Mouse (Mus musculus): ENCODE data around the gene Hbs1l. TPM values are rescaled to one million over a fixed set of nuclear protein-coding genes. Genes with fewer than 3 reads are reported as not detected.

The Hbs1l gene
- polyA plus RNA-seq, 1 experiment from 2014 or later, result 104 TPM

DNA sequence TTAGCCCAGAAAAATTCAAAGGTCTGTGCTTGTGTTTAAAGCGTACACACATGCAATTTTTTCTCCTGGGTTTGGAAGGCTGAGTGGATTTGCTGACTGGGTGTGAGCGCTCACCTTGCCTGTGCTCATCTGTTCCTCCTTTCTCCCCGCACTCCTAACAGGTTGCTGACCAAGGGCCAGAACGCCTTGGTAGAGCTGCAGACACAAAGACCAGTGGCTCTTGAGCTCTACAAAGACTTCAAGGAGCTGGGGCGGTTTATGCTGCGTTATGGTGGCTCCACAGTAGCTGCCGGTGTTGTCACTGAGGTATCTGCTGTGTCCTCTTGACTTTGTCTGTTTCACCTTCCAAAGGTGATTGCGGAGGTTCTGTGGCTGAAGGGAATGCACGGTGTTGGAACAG lies 71.7 kb downstream of the Hbs1l start:
- Histone ChIP-seq H3K4me3 (replicated peaks) (no peak overlapping the region), H3K4me2 (replicated peaks) (no peak overlapping the region), H3K36me3 (peaks cover 72% of the 10 kb centered on the region), H3K27me3 (no peaks in the 10 kb centered on the region), H3K27ac (no peak overlapping the region), H3K9me3 (no peaks in the 10 kb centered on the region), H3K9ac (replicated peaks) (no peak overlapping the region), H3K4me1 (replicated peaks) (no peaks in the 10 kb centered on the region)
- WGBS, result 94% methylated on average over 9 of the region's 9 CpGs
- ATAC-seq, result no peak

DNA sequence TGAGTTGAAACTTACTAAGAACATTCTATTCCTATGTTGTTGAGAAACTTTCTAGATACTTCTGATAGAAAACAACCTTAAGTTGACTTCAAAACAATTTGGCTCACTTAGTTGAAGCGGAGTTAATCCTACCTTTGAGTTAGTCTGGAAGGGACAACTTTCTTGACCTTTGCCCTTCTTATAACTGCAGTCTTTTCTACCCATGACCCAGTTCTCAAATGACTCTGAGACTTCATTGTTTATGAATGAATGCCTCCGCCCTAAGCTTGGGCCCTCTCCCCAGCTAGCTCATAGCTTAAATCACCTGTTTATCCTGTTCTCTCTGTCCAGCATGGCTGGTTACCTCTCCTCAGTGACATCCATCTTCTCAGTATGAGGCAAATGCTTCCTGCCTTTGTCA lies 73.8 kb downstream of the Hbs1l start:
- no peaks in the 10 kb centered on the region for H3K27me3 ChIP-seq
- H3K4me1 ChIP-seq (replicated peaks), result no peaks in the 10 kb centered on the region
- H3K9me3 ChIP-seq, result no peaks in the 10 kb centered on the region
- H3K9ac ChIP-seq (replicated peaks), result no peak overlapping the region
- 47% methylated on average over 2 of the region's 2 CpGs for WGBS
- H3K36me3 ChIP-seq, result peaks cover 55% of the 10 kb centered on the region
- H3K4me2 ChIP-seq (replicated peaks), result no peak overlapping the region
- no peak overlapping the region for H3K4me3 ChIP-seq (replicated peaks)
- no peak for ATAC-seq
- no peak overlapping the region for H3K27ac ChIP-seq

DNA sequence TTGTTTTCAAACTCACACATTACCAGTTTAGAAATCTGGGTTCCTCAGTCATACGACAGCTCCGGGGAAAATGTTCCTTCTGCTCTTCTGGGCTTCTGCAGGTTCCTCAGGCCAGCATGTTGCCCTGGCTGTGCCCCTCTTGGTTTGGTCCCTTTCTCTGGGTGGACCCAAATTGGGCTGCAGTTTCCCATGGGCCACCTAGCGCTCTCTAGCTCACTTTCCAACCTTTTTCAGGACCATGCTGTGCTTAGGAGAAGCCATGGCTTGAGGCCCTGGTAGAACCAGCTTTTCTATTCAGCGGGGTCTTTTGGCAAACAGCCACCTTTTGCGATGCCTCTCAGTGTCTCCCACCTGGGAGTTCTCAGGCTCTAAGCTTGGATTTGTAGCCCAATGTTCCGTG lies 76.5 kb downstream of the Hbs1l start:
- WGBS, result 97% methylated on average over 6 of the region's 6 CpGs
- no peak overlapping the region for H3K4me2 ChIP-seq (replicated peaks)
- peaks cover 34% of the 10 kb centered on the region for H3K36me3 ChIP-seq
- H3K9ac ChIP-seq (replicated peaks), result no peak overlapping the region
- no peaks in the 10 kb centered on the region for H3K4me1 ChIP-seq (replicated peaks)
- no peaks in the 10 kb centered on the region for H3K27me3 ChIP-seq
- H3K9me3 ChIP-seq, result no peaks in the 10 kb centered on the region
- H3K4me3 ChIP-seq (replicated peaks), result no peak overlapping the region
- no peak for ATAC-seq
- H3K27ac ChIP-seq, result no peak overlapping the region

DNA sequence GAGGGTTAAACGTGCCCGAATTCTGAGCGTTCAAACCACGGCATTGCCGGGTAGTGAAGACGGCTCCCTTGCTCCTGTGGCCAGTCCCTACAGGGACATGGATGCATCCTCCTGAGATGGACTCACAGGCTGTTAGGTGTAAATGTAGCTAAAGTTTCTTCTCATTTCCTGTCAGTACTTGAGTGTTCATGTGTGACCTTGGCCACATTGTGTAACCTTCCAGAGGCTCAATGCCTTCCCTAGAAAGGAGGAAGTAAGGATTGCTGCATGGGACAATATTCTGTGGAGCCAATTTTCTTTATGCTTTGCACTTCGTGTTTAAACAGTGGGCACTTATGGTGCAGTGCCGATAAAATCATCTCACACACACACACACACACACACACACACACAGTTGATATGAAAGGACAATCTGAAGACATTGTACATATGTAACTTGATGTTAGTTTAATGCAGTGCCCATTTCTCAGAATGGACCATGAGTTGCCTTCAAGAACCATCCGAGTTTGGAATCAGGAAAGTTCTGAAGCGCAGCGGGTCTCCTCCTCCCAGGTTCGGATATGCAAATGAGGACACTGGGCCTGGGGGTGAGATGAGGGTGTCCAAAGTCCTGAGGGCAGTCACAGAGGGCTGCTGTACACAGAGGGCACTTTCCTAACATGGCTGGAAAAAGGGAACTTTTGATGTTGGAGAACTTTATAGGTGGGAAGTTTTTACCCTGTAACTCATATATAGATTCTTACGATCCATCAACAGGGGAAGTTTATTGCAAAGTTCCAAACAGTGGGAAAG lies 81.1 kb downstream of the Hbs1l start, which contains the start of gene Aldh8a1:
TSS of gene Aldh8a1 (plus strand) at position 610 of the 792 bp plus-strand sequence.
- 0 out of 2 replicates have a peak, but pooled peaks cover under 1% of the 10 kb centered on the region for H3K36me3 ChIP-seq
- WGBS, result 87% methylated on average over 13 of the region's 13 CpGs
- H3K4me2 ChIP-seq (replicated peaks), result no peak within 1 kb of the TSS
- H3K4me3 ChIP-seq (replicated peaks), result no peak within 1 kb of the TSS
- no peaks in the 10 kb centered on the region for H3K9me3 ChIP-seq
- no peak within 1 kb of the TSS for H3K9ac ChIP-seq (replicated peaks)
- no peak within 1 kb of the TSS for H3K27ac ChIP-seq
- ATAC-seq, result no peak
- H3K27me3 ChIP-seq, result no peaks in the 10 kb centered on the region
- no peaks in the 10 kb centered on the region for H3K4me1 ChIP-seq (replicated peaks)

DNA sequence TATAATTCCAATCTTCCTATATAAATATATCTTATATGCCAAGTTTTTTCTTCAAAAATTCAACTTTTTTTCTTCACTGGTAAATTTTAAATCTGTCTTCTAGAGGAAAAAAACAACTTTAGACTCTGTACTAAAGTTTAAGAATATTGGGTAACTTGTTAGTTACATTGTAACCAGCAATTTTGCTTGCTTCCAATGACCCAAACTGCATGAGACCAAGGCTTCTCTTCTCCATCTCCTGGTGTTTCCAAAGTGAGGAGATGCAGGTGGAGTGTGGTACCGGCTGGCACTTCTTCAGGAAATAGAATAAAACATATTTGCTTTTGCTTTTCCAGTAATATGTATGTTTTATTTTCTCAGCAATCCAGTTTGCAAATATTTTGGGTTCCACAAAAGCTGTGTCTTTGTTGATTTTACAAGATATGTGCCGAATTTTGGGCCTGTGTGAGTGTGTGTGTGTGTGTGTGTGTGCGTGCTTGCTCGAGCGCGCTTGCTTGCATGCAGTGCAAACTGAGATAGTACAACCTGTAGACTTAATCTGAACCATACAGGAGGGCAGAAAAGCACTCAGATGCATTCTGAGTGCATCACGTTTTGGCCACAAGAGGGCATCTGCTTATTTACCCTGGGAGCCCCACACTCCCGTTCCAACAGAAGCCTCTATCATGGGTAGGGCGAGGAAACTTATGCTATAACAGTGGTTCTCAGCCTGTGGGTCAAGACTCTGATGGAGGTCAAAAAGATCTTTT lies 82.6 kb downstream of the Hbs1l start:
- H3K9me3 ChIP-seq, result no peaks in the 10 kb centered on the region
- H3K27me3 ChIP-seq, result no peaks in the 10 kb centered on the region
- no peaks in the 10 kb centered on the region for H3K36me3 ChIP-seq
- no peak overlapping the region for H3K4me2 ChIP-seq (replicated peaks)
- H3K27ac ChIP-seq, result no peak overlapping the region
- WGBS, result 74% methylated on average over 9 of the region's 9 CpGs
- no peak overlapping the region for H3K4me3 ChIP-seq (replicated peaks)
- H3K9ac ChIP-seq (replicated peaks), result no peak overlapping the region
- H3K4me1 ChIP-seq (replicated peaks), result no peaks in the 10 kb centered on the region
- no peak for ATAC-seq

DNA sequence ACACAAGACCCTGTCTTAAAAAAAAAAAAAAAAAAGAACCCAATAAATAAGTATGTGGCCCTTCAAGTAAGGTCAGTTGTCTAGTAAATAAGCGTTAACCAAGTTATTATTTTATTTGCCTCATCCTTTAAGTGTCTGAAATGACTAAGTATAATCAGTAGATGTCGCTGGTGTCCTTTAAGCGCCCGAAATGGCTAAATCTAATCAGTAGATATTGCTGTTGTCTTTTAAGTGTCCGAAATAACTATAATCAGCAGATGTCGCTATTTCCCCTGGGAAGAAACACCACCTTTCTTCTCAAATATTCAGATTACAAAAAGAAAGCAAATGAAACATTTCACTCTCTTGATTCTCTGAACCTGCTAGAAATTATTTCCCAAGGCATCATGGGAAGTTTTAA lies 87.1 kb downstream of the Hbs1l start:
- Histone ChIP-seq H3K9ac (replicated peaks) (no peak overlapping the region), H3K27ac (no peak overlapping the region), H3K4me1 (replicated peaks) (no peaks in the 10 kb centered on the region), H3K27me3 (no peaks in the 10 kb centered on the region), H3K4me2 (replicated peaks) (no peak overlapping the region), H3K36me3 (no peaks in the 10 kb centered on the region), H3K4me3 (replicated peaks) (no peak overlapping the region), H3K9me3 (no peaks in the 10 kb centered on the region)
- WGBS, result 30% methylated on average over 6 of the region's 6 CpGs
- peak; percentile 43; the same call in 1 of the 2 replicates for ATAC-seq

DNA sequence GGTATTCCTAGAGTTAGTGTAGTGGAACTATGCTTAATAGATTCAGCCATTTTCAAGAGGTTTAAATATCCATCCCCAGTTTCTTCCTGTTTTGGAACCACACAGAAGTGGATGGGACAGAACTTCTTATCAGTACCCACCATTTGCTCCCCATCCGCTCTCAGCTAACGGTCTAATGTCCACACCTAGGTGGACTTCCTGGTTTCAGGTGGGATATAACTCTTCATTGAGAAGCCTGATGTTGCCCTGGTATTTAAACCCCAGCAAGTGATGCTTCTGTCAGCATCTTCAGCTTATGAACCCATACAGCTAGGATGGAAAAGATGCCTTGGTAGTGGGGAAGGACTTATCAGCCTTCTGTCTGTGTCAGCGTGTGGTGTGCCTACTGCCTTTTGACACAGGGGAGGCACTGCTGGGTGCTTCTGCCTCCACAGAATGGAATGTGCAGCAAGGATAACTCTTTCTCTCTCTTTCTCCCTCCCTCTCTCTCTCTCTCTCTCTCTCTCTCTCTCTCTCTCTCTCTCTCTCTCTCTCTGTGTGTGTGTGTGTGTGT lies 89.4 kb downstream of the Hbs1l start:
- H3K36me3 ChIP-seq, result no peaks in the 10 kb centered on the region
- H3K27me3 ChIP-seq, result no peaks in the 10 kb centered on the region
- ATAC-seq, result no peak
- H3K9ac ChIP-seq (replicated peaks), result no peak overlapping the region
- no peaks in the 10 kb centered on the region for H3K9me3 ChIP-seq
- no peak overlapping the region for H3K27ac ChIP-seq
- no peaks in the 10 kb centered on the region for H3K4me1 ChIP-seq (replicated peaks)
- no peak overlapping the region for H3K4me3 ChIP-seq (replicated peaks)
- 79% methylated on average over 3 of the region's 3 CpGs for WGBS
- no peak overlapping the region for H3K4me2 ChIP-seq (replicated peaks)

DNA sequence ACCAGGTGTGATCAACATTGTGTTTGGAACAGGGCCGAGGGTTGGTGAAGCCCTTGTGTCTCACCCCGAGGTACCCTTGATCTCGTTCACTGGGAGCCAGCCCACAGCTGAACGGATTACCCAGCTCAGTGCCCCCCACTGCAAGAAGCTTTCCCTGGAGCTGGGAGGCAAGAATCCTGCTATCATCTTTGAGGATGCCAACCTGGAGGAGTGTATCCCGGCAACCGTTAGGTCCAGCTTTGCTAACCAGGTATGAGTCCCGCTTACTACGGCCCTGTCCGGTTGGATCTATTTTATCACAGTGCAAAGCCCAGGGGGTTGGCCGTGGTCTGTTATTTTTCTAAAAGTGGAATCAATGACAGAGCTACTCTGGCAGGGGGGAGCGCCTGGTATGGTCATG lies 93.3 kb downstream of the Hbs1l start:
- no peaks in the 10 kb centered on the region for H3K36me3 ChIP-seq
- 88% methylated on average over 11 of the region's 11 CpGs for WGBS
- H3K4me3 ChIP-seq (replicated peaks), result no peak overlapping the region
- H3K9ac ChIP-seq (replicated peaks), result no peak overlapping the region
- no peak overlapping the region for H3K4me2 ChIP-seq (replicated peaks)
- H3K9me3 ChIP-seq, result no peaks in the 10 kb centered on the region
- no peak for ATAC-seq
- H3K27me3 ChIP-seq, result no peaks in the 10 kb centered on the region
- H3K4me1 ChIP-seq (replicated peaks), result no peaks in the 10 kb centered on the region
- no peak overlapping the region for H3K27ac ChIP-seq

DNA sequence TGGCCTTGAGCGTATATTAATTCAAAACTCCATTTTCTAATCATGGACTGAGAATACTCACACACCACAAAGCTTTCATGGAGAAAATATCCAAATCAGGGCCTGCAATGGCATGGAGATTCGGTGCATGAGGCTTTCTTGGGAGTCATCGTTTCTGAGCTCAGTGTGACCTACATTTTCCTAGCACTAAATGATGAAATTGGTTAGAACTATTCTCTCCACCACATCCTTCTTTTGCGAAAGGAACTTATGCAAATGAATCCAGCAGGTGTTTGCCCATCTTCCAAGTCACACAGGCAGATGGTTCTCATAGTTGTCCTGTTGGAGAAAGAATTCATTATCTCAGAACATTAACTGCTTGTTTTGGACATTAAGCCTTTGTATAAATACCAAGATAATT lies 94.7 kb downstream of the Hbs1l start:
- no peaks in the 10 kb centered on the region for H3K36me3 ChIP-seq
- H3K9me3 ChIP-seq, result no peaks in the 10 kb centered on the region
- H3K27ac ChIP-seq, result no peak overlapping the region
- no peaks in the 10 kb centered on the region for H3K4me1 ChIP-seq (replicated peaks)
- no peaks in the 10 kb centered on the region for H3K27me3 ChIP-seq
- no peak overlapping the region for H3K4me3 ChIP-seq (replicated peaks)
- WGBS, result 78% methylated on average over 4 of the region's 4 CpGs
- H3K9ac ChIP-seq (replicated peaks), result no peak overlapping the region
- no peak for ATAC-seq
- H3K4me2 ChIP-seq (replicated peaks), result no peak overlapping the region

DNA sequence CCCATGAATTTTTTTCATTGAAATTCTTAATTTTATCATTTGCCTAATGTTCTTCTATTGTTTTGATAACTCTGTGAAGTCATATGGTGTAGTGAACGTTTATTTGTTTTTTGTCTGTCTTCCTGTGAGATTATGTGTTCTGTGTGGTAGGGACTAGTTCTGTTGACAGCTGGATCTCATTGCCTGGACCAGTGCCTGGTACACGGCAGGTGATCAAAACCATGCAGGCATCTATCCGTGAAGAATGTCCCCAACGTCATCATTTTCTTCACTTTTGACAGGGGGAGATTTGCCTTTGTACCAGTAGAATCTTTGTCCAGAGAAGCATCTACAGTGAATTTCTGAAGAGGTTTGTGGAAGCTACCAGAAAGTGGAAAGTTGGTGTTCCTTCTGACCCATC lies 95.5 kb downstream of the Hbs1l start:
- no peaks in the 10 kb centered on the region for H3K27me3 ChIP-seq
- H3K27ac ChIP-seq, result no peak overlapping the region
- WGBS, result 80% methylated on average over 4 of the region's 4 CpGs
- no peak for ATAC-seq
- no peaks in the 10 kb centered on the region for H3K36me3 ChIP-seq
- H3K4me2 ChIP-seq (replicated peaks), result no peak overlapping the region
- H3K4me3 ChIP-seq (replicated peaks), result no peak overlapping the region
- no peaks in the 10 kb centered on the region for H3K4me1 ChIP-seq (replicated peaks)
- no peaks in the 10 kb centered on the region for H3K9me3 ChIP-seq
- no peak overlapping the region for H3K9ac ChIP-seq (replicated peaks)

DNA sequence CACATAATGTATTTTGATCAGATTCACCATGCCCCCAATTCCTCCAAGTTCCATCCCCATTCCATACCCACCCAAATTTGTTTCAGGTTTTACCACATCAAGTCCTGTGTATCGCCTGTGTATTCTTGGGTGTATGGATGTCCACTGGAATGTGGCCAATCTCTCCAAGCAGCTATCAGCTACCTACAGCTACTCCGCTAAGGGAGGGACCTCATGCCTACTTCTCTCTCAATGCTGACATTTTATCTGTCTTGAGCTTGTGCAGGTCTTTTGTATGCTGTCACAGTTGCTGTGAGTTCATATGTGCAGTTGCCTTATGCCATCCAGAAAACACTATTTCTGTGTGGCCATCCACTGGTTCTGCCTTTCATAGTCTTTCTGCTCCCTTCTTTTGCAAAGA lies 97.6 kb downstream of the Hbs1l start:
- Histone ChIP-seq H3K4me2 (replicated peaks) (no peak overlapping the region), H3K27ac (no peak overlapping the region), H3K9me3 (no peaks in the 10 kb centered on the region), H3K9ac (replicated peaks) (no peak overlapping the region), H3K36me3 (no peaks in the 10 kb centered on the region), H3K4me3 (replicated peaks) (no peak overlapping the region), H3K4me1 (replicated peaks) (no peaks in the 10 kb centered on the region), H3K27me3 (no peaks in the 10 kb centered on the region)
- ATAC-seq, result no peak
- 95% methylated on average over 2 of the region's 2 CpGs for WGBS

DNA sequence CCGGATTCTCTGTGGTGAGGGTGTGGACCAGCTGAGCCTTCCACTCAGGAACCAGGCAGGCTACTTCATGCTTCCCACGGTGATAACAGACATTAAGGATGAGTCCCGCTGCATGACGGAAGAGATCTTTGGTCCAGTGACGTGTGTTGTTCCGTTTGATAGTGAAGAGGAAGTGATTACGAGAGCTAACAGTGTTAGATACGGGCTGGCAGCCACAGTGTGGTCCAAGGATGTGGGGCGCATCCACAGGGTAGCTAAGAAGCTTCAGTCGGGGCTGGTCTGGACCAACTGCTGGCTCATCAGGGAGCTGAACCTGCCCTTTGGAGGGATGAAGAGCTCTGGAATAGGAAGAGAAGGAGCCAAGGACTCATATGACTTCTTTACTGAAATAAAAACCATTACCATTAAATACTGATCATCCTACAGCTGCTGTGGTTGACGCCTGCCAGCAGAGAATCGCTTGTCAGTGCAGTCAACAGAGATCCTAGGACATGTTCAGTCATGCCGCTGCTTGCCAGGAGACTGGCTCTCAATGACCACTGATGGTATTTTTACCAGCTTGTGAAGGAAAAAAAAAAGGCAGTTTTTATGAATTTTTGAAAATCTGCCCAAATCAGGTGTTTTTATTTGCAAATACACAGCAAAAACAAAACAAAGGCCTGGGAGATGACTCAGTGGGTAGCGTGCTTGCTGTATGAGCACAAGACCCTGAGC lies 99.8 kb downstream of the Hbs1l start:
- 91% methylated on average over 14 of the region's 14 CpGs for WGBS
- Histone ChIP-seq H3K4me1 (replicated peaks) (no peaks in the 10 kb centered on the region), H3K27me3 (no peaks in the 10 kb centered on the region), H3K4me2 (replicated peaks) (no peak overlapping the region), H3K27ac (no peak overlapping the region), H3K36me3 (no peaks in the 10 kb centered on the region), H3K4me3 (replicated peaks) (no peak overlapping the region), H3K9me3 (no peaks in the 10 kb centered on the region), H3K9ac (replicated peaks) (no peak overlapping the region)
- no peak for ATAC-seq
